Comparison of ENCODE assay signal across 9 mouse cellular contexts in the genomic region with DNA sequence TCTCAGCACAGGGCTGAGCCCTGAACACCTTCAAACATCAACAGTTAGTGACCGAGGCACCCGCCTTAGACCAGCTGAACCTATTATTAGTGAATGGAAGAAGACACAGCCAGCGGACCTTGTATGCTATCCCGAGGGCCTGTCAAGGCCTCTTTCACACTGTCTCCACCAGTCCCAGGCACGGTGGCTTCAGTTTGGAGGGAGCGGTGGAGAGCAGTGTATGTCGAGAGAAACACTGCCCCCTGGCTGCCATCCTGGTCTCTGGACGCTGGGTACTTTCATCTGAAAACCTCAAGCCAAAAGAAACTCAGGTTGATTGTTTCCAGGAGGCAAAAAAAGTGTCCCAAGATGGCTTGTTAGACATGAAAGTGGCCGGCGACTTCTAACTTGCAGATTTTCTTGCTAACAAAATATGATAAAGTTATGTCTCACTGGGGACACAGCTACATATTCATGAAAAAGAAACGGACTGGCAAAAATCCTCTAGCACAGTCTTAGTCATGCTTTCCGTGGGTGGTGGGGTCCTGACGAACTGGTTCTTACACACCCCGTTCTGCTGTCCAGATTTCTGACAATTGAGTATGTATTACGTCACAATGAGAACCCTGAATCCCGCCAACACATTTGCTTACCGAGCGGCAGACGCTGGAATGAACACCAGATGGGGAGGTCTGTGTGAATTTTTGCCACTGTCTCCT. TPM values are rescaled to one million over a fixed set of nuclear protein-coding genes. Genes with fewer than 3 reads are reported as not detected.
A peak's percentile ranks its signal among the peaks of the same experiment; 100 is the strongest.
DNase-seq lines count a peak whose midpoint lies in the region; ATAC-seq and TF ChIP-seq lines count a peak whose summit lies in the region.
"Had no signal": no experiment of that assay in that cellular context is flagged by ENCODE, and none has a peak within 500 bp of the region (broad histone marks: within the 10 kb centered on the region; RNA-seq: fewer than 3 reads in every experiment).

No protein-coding gene starts in this region.

- H3K36me3 ChIP-seq in C2C12 (ENCODE audit: control insufficient read depth, insufficient read depth) = no peaks in the 10 kb centered on the region
- H3K36me3 ChIP-seq: hindbrain, embryonic 15.5 days had no signal

- in situ Hi-C loops in Patski (cut with MboI; ENCODE audit: low pct_unique_long_range_greater_than_20kb) = loop anchor here (5.0 kb wide), 2 partner anchors 113 to 337 kb away; no protein-coding TSS in a partner anchor

- CTCF ChIA-PET in Patski (lab: Charles Lee) = interaction anchor here (1.2 kb wide), 1 partner anchor 8 kb away, joined by 5 read pairs; no protein-coding TSS in a partner anchor

- H3K27me3 ChIP-seq in C2C12 (ENCODE audit: control insufficient read depth, insufficient read depth, insufficient read length) = no peaks in the 10 kb centered on the region
- H3K27me3 ChIP-seq in Patski = no peaks in the 10 kb centered on the region
- H3K27me3 ChIP-seq: hindbrain, embryonic 15.5 days had no signal

- ATAC-seq in Patski = no peak
- ATAC-seq in erythroblast, adult 5-6 weeks (replicated peaks; ENCODE audit: low FRiP score, poor library complexity, severe bottlenecking) = no peak

- H3K79me3 ChIP-seq in C2C12 (ENCODE audit: low read depth) = no peaks in the 10 kb centered on the region

- POLR2A ChIA-PET in Patski (lab: Charles Lee) = no interaction called here

- H3K4me3 ChIP-seq in C2C12 (ENCODE audit: insufficient read depth, poor library complexity, severe bottlenecking) = no peak overlapping the region
- H3K4me3 ChIP-seq: hindbrain, embryonic 15.5 days had no signal

- TF ChIP-seq CTCF in C2C12 (IDR thresholded peaks at IDR 0.05; ENCODE audit: control insufficient read depth, insufficient read depth, insufficient read length) = peak; percentile 27
- TF ChIP-seq CTCF in Patski (IDR thresholded peaks at IDR 0.05) = peak; percentile 62

- DNase-seq in Patski (ENCODE audit: low read depth, low spot score) = no peak
- peak; percentile 76 to 90 for DNase-seq in cerebellum, postnatal 14 days
- DNase-seq in heart, adult 11 months = peak; percentile 95
- DNase-seq in layer of hippocampus, adult 18-20 months (ENCODE audit: low spot score in 2 of 2) = peak; percentile 5 to 69
- peak; percentile 86 for DNase-seq in lung, postnatal 14 days
- peak; percentile 26 to 50 for DNase-seq in spleen, postnatal 14 days (ENCODE audit: low spot score in 2 of 2)

- H3K79me2 ChIP-seq in C2C12 (ENCODE audit: control insufficient read depth, insufficient read depth) = no peaks in the 10 kb centered on the region

- no peak overlapping the region for H3ac ChIP-seq in C2C12 (ENCODE audit: control insufficient read depth, insufficient read length, low read depth)

TF ChIP-seq in C2C12, 6 proteins besides CTCF, POLR2A, EP300 and RAD21:
- TF ChIP-seq MYOD1 (IDR thresholded peaks at IDR 0.05; ENCODE audit: control insufficient read depth, insufficient read length, low read depth) = no peak

RNA-seq across cellular contexts. Expression of gene Igfbp7, which starts 57.2 kb away (rescaled TPM):
- 402 TPM for polyA plus RNA-seq in C2C12 (2012; fragmentation: generic; extraction: Trizol)
- polyA plus RNA-seq in Patski (2021) = 1,229 TPM
- 10 to 100 TPM; 21.4 to 23.5 TPM for total RNA-seq in layer of hippocampus, adult 18-20 months (2021)
- total RNA-seq in erythroblast, adult 5-6 weeks (2015; ENCODE audit: low replicate concordance) = 0.84 TPM in 1 of 2 replicates, not detected in the other
- 0.70 and 0.77 TPM in 2 replicates for total RNA-seq in erythroblast, adult 5-6 weeks (2017; ENCODE audit: low replicate concordance)

Comparison
In these comparisons a context has a peak if more than half of its experiments do, and no peak if none do; other contexts are left out.
1. RNA of gene Igfbp7, which starts 57.2 kb away (total RNA-seq): 21.4 to 23.5 TPM in layer of hippocampus, adult 18-20 months; 0.70 to 0.84 TPM in erythroblast, adult 5-6 weeks; every median in the first group is over 10 times any median in the second.